Mouse (Mus musculus): Measurements from ENCODE around the gene Exoc7.
"Not testable (repeated sequence)": the region's sequence is repeated elsewhere in the genome, so short reads cannot be mapped to it uniquely, and the experiment has no call there.

The Exoc7 gene

GRCm38 (mm10) chr11:116281671-116282070 lies 25.4 kb downstream of the Exoc7 start:
- in situ Hi-C loops (cut with MboI, MseI) = no loop called here

DNA sequence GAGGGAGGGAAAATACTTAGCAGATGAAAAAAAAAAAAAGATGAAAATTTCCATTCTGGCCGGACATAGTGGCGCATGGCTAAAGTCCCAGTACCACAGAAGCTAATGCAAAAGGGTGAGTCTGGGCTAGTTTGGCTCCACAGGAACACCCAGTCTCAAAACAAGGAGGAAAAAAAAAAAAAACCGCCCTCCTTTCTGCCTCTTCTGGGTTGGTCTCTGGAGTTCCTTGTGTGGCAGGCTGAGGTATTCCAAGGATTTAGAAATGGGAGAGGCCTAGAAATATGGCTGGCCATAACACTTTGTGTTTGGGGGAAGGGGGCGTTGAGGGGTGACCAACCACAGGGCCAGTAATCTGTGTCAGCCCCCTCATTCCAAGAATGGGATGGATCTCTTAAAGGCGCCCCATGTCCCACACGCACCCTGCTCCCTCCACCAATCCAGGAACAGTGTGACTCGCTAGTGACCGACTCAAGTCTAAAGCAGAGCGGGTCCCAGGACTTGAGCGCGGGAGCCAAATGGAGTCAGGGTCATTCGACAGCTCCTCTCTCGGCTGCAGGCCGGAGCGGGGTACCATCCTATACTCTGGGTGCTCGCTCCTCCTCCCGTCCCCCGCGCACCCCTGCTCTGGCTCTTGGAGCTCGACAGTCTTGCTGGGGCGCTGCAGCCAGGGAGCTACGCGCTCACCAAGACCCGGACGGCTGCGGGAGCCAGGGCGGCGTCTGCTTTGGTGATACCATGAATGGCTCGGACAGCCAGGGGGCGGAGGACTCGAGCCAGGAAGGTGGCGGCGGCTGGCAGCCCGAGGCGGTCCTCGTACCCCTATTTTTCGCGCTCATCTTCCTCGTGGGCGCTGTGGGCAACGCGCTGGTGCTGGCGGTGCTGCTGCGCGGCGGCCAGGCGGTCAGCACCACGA lies 26.0 kb downstream of the Exoc7 start, which contains the start of gene Galr2:
TSS of gene Galr2 (plus strand) at position 189 of the 913 bp plus-strand sequence.
- in situ Hi-C loops (cut with MboI, MseI) = no loop called here

DNA sequence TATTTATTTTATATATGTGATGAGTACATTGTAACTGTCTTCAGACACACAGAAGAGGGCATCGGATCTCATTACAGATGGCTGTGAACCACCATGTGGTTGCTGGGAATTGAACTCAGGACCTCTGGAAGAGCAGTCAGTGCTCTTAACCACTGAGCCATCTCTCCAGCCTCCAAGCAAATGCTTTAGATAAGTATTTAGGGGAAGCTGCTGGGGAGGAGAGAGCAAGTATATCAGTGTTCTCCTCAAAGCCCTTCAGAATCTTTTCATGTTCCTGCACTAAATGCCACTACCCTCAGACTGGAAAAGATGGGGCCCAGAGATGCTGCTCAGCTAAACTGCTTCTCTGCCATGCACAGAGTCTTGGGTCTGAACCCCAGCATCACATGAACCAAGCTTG lies 29.8 kb downstream of the Exoc7 start:
- in situ Hi-C loops (cut with MboI, MseI) = not testable (repeated sequence)

GRCm38 (mm10) chr11:116274045-116274666 lies 32.9 kb downstream of the Exoc7 start, which contains the start of gene Srp68:
TSS of gene Srp68 (minus strand) at chr11:116274217.
- in situ Hi-C loops (cut with MboI, MseI) = no loop called here

DNA sequence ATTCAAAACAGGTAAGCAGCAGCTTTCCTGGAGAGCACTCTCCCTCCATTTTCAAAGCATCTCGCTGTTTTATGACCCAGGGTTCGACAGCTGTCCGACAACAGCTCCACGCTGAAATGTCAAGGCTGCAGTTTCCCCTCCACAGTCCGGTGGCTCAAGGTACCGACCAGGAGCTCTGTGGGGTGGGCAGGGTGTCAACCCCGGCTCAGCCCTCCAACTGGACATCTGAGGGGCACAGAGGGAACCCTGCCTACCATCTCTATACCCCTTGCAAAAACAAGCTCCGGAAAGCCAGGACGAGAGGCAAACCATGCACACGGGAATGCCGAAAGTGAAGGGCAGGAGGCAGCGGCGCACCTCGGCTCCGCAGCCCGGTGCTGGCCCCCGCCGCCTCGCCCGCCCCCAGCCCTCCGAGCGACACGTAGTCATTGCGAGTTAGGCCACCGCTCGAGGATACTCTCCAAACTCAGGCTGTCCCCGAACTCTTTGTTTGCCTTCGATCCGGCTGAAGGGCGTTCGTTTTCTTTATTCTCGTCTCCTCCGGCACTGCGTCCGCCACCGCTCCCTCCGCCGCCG lies 33.5 kb downstream of the Exoc7 start:
- in situ Hi-C loops (cut with MboI, MseI) = no loop called here

GRCm38 (mm10) chr11:116272589-116273468 lies 34.2 kb downstream of the Exoc7 start:
- in situ Hi-C loops (cut with MboI, MseI) = no loop called here

DNA sequence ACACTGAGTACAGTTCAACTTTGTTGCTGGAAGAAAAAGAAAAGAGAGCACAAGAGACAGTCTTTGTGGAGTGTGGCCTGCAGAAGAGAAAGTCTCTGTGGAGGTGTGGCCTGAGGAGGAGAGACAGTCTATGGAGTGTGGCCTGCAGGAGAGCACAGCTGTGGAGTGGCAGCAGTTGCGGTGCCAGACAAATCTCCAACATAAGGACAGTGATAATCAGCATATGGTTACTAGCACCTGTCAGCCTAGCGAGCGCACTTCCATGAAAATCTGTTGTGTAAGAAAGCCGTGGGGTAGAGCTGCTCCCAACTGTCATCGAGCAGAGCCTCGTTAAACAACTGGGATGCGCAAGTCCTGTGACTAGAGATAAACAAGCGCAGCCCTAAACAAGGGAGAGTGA lies 37.5 kb downstream of the Exoc7 start:
- in situ Hi-C loops (cut with MboI, MseI) = no loop called here

DNA sequence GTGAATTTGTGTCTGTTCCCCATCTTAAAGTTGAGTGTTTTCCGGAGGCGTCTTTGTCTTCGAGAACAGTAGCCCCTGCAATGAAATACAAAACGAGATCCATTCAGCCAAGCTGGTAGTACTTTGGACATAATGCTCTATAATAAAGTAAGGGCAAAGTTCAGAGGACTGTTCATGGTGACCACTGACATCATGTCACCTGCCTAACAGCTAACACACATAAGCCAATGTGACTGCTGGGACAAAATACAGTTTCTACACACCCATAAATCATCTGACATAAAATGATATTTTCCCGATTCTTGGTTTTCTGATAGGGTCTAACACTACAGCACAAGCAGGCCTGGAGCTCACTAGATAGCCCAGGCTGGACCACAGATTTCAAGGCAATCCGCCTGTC lies 38.7 kb downstream of the Exoc7 start:
- in situ Hi-C loops (cut with MboI, MseI) = no loop called here

- in situ Hi-C loops (cut with MboI, MseI) = no loop called here
Measured at GRCm38 (mm10) chr11:116267637-116268036, 39.4 kb downstream of the Exoc7 start.

DNA sequence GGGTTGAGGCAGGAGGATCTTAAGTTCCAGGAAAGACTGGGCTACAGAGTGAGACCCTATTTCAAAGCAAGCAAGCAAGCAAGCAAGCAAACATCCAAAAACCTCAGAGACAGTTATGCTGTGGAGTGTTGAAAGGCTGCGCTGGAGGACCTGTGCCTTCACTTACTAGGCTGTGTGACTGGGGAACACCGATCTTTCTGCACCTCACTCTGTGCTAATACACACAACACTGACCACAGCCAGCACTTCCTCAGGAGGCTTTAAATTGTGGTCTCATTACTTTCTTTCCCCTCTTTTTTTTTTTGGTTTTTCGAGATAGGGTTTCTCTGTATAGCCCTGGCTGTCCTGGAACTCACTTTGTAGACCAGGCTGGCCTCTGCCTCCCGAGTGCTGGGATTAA lies 41.2 kb downstream of the Exoc7 start:
- in situ Hi-C loops (cut with MboI, MseI) = no loop called here

- in situ Hi-C loops (cut with MboI, MseI) = no loop called here
Measured at GRCm38 (mm10) chr11:116265352-116265751, 41.7 kb downstream of the Exoc7 start.

DNA sequence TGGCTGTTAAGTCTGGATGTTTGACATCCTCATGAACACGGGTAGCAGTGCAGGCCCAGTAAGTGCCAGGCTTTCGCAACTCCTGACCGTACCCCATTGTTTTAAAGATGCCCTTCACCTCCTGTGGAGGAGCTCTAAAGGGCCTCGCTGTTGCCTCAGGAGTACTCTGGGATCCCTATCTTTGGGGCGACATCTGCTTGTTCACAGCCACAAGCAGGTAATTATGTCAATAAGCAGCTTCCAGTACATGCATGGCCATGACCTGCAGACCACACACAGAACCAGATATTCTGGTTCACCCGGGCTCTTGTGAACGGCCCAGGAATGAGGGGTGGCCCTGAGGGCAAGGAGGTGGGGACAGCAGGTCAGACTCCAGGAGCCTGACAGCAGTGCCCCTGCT lies 46.8 kb downstream of the Exoc7 start:
- in situ Hi-C loops (cut with MboI, MseI) = no loop called here

DNA sequence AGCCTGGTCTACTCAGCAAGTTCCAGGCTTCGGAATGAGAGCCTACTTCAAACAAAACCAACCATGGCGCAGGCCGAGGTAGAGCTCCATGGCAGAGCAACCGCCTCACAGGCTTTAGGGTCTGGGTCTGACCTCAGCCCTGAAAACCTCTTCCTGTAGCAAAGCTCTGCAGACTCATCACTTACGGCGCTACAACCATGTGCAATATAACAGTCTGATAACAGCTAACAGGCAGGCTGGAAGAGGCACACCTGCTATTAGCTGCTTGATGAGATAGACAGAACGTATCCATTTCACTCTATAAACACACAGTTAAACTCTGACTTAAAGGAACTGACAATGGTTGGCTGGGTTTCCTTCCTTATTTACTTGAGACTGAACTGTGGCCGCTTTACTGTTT lies 47.6 kb downstream of the Exoc7 start:
- in situ Hi-C loops (cut with MboI, MseI) = no loop called here

GRCm38 (mm10) chr11:116255982-116256675 lies 50.9 kb downstream of the Exoc7 start:
- in situ Hi-C loops (cut with MboI, MseI) = no loop called here

DNA sequence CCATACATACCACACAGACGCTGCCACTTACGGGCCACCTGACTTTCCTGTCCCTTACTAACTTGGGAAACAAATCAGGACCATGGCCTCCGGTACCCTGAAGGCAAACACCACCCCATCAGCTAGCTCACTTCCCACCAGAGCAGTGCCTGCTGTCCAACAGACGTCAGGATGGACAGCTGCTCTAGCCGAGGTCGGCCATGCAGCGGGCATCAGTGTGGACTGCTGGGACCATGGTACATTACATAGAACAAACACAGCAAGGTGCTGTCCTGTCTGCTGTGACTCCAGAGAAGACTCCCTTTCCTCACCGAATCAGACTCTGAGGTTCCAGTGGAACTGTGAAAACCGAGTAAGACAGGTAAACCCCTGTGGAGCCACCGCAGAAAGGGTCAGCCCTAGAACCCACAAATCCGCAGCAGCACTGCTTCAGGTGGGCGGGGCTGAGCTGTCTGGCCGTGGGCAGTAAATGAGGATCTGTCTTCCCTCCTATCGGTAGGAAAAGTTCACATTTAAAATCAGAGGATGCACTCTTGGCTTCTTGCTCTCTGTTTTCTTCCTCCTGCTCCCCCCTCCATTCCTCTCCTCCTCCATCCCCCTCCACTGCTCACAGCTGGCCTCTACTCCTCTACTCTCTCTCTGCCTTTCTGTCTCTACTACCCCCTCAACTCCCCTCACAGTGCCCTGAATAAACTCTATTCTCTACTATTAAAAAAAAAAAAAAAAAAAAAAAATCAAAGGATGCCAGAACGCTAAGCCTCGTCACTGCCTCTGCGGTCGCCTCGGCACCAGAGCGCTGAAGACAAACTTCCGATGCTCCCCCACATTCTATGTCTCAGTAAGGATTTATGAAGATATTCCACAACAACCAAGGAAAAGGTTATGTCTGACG lies 51.7 kb downstream of the Exoc7 start:
- in situ Hi-C loops (cut with MboI, MseI) = no loop called here

- in situ Hi-C loops (cut with MboI, MseI) = no loop called here
Measured at GRCm38 (mm10) chr11:116254627-116255026, 52.4 kb downstream of the Exoc7 start.

DNA sequence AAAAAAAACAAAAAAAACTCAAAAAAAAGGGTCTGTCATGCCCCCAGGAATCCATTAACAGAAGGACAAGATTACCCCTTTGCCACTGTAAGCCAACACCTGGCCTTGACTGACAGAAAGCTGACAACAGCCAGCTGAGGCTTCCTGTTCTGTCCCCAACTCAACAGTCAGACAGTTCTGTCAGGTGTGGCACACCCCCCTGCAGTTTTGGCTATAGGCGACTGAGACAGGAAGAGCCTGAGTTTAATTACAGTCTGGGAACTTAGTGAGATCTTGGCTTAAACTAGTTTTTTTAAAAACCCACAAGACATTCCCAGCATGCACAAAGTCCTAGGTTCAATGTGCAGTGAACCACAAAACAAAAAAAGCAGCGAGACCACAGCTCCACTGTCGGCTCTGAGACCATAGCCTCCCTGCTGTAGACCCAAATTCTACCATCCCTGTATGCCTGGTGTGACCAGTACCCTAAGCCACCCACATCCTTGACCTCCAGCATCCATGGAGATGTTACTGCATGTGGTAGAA lies 53.9 kb downstream of the Exoc7 start:
- in situ Hi-C loops (cut with MboI, MseI) = no loop called here

DNA sequence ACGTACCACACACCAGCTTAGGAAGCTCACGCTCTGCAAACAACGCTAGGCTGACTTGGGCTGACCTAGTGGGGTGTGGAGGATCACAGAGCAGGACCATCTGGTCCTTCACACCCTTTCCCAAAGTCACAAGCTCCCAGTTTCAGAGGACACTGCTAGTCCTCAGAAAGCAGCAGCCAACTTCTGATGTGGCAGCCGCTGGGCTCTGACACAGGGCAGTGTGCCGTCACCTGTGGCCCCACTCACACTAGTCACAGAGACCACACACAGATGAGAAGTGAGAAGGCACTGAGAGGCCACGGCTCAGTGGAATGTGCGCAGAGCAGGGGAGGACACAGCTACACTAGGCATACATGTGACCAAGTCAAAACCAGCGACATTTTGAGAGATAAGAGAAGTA lies 56.1 kb downstream of the Exoc7 start:
- in situ Hi-C loops (cut with MboI, MseI) = no loop called here

DNA sequence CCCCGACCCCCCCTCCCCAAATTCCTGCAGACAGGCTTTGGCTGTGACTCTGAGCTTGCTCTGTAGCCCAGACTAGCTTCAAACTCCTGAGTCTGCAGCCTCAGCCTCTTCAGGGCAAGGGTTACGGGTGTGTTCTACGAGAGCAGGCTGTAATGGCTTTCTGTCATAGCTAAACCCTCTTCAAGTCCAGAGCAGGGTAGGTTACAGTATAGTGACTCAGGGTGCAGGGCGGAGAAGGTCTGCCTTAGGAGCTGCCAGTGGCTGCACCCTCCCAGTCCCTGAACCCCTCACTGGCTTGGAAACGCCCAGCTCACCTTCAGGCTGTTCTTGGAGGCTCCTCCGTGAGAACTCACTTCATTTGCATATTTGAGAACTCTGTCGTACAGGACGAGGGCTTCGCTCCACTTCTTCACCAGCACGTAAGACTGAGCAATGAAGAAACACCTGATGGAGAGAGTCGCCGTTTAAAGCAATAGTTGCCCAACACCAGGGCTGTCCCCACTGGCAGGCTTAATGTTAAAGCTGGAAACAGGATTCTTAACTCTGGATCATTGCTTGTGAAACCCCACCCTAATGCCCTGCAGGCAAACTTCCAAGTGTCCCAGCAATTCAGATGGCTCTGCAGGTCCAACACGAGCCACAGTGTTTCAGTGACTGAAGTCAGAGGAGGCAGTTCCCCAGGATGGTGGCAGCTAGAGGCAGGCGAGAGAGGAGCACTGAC lies 59.4 kb downstream of the Exoc7 start:
- in situ Hi-C loops (cut with MboI, MseI) = no loop called here

All from T-helper 2 cell (primary cell).